Mouse (Mus musculus) CH12.LX (cell line): ENCODE results near the gene Btbd16. TPM values are rescaled to one million over a fixed set of nuclear protein-coding genes. Genes with fewer than 3 reads are reported as not detected.

Experiments used
- DNase-seq: peaks from one replicate; pipeline ENCODE4 v3.0.0-alpha.2; 2013; ENCODE audit errors: extremely low read depth
- H3K27ac ChIP-seq: 2 replicates; pipeline ENCODE4 v1.5.1; 2012; ENCODE audit warnings: low read depth, mild to moderate bottlenecking, control low read depth, moderate library complexity; ENCODE audit not compliant: insufficient read depth
- H3K27me3 ChIP-seq: replicated peaks from 2 replicates; pipeline ENCODE3; 2012; ENCODE audit warnings: inconsistent platforms
- H3K36me3 ChIP-seq, 2 experiments: replicated peaks in 1 of 2; 2 replicates each; pipeline versions ENCODE3 to v1.6.1; 2012; ENCODE audit warnings: inconsistent platforms in 1 of 2, low read length in 1 of 2, mild to moderate bottlenecking in 1 of 2, mixed read lengths in 1 of 2, moderate library complexity in 1 of 2; ENCODE audit not compliant: control insufficient read depth in 1 of 2, insufficient read depth in 1 of 2
- H3K4me1 ChIP-seq, 2 experiments: 2 replicates each; pipeline ENCODE4 v1.6.1; 2012; ENCODE audit warnings: inconsistent platforms in 1 of 2, moderate library complexity in 1 of 2; ENCODE audit not compliant: insufficient read depth in 2 of 2, control insufficient read depth in 1 of 2
- H3K4me2 ChIP-seq: 2 replicates; pipeline ENCODE4 v1.6.1; 2012; ENCODE audit warnings: low read depth, mild to moderate bottlenecking, control low read depth; ENCODE audit not compliant: poor library complexity, insufficient read depth, severe bottlenecking
- H3K4me3 ChIP-seq, 3 experiments: fragments of 150-350 bp in 1 of 3; sonication (generic) in 1 of 3; replicated peaks in 1 of 3; 2 replicates each; pipeline versions ENCODE3 to v1.5.1; 2011 to 2012; ENCODE audit warnings: low read depth in 2 of 3, low read length in 2 of 3, mild to moderate bottlenecking in 2 of 3, moderate library complexity in 2 of 3, control low read depth in 1 of 3, improper control_type of control experiment in 1 of 3, inconsistent platforms in 1 of 3, mixed read lengths in 1 of 3; ENCODE audit not compliant: poor library complexity in 1 of 3
- H3K79me2 ChIP-seq: replicated peaks from 2 replicates; pipeline ENCODE4 v1.6.1; 2012; ENCODE audit warnings: mild to moderate bottlenecking, moderate library complexity; ENCODE audit not compliant: control insufficient read depth, poor library complexity, insufficient read depth, severe bottlenecking; ENCODE audit errors: extremely low read depth
- H3K9ac ChIP-seq: 2 replicates; pipeline ENCODE4 v1.6.1; 2012; ENCODE audit warnings: low read depth, mild to moderate bottlenecking, control low read depth, moderate library complexity; ENCODE audit not compliant: insufficient read depth
- H3K9me3 ChIP-seq: replicated peaks from 2 replicates; pipeline ENCODE3; 2012; ENCODE audit warnings: low read length, inconsistent platforms, mixed read lengths
- BHLHE40 ChIP-seq: IDR thresholded peaks from 2 replicates; pipeline ENCODE4 v1.6.1; 2011; ENCODE audit warnings: mild to moderate bottlenecking, low read depth, low read length, improper control_type of control experiment
- CTCF ChIP-seq, 2 experiments: IDR thresholded peaks in 1 of 2; conservative IDR thresholded peaks in 1 of 2; 2 replicates each; pipeline ENCODE4 v1.5.1; 2011 to 2012; ENCODE audit warnings: low read depth in 2 of 2, low read length in 2 of 2, improper control_type of control experiment in 1 of 2, inconsistent platforms in 1 of 2, mild to moderate bottlenecking in 1 of 2, moderate library complexity in 1 of 2
- E2F4 ChIP-seq: IDR thresholded peaks from 2 replicates; pipeline ENCODE4 v1.6.1; 2011; ENCODE audit warnings: low read depth, low read length, improper control_type of control experiment; ENCODE audit not compliant: insufficient replicate concordance
- ELF1 ChIP-seq: IDR thresholded peaks from 2 replicates; pipeline ENCODE4 v1.6.1; 2014; ENCODE audit warnings: low read depth, mild to moderate bottlenecking, inconsistent platforms, low read length, improper control_type of control experiment
- HCFC1 ChIP-seq: IDR thresholded peaks from 2 replicates; pipeline ENCODE4 v1.6.1; 2012; ENCODE audit warnings: low read depth, mild to moderate bottlenecking, inconsistent platforms, low read length, improper control_type of control experiment
- IRF4 ChIP-seq: IDR thresholded peaks from 2 replicates; pipeline ENCODE4 v1.6.1; 2014; ENCODE audit warnings: low read depth, mild to moderate bottlenecking, inconsistent platforms, low read length, improper control_type of control experiment
- JUN ChIP-seq: IDR thresholded peaks from 2 replicates; pipeline ENCODE4 v1.6.1; 2011; ENCODE audit warnings: low read depth, mild to moderate bottlenecking, low read length, improper control_type of control experiment, moderate library complexity; ENCODE audit not compliant: insufficient read depth
- KAT2A ChIP-seq: IDR thresholded peaks from 2 replicates; pipeline ENCODE4 v1.6.1; 2012; ENCODE audit warnings: low read length, improper control_type of control experiment, inconsistent platforms; ENCODE audit not compliant: insufficient replicate concordance
- MAX ChIP-seq: IDR thresholded peaks from 2 replicates; pipeline ENCODE4 v1.6.1; 2011; ENCODE audit warnings: low read length, improper control_type of control experiment
- MEF2A ChIP-seq: IDR thresholded peaks from 2 replicates; pipeline ENCODE4 v1.6.1; 2014; ENCODE audit warnings: low read depth, mild to moderate bottlenecking, inconsistent platforms, low read length, improper control_type of control experiment, borderline replicate concordance
- MXI1 ChIP-seq: IDR thresholded peaks from 2 replicates; pipeline ENCODE4 v1.6.1; 2011; ENCODE audit warnings: mild to moderate bottlenecking, low read depth, low read length, improper control_type of control experiment
- MYC ChIP-seq: IDR thresholded peaks from 2 replicates; pipeline ENCODE4 v1.6.1; 2011; ENCODE audit warnings: low read depth, mild to moderate bottlenecking, improper control_type of control experiment, low read length
- NELFE ChIP-seq: IDR thresholded peaks from 2 replicates; pipeline ENCODE4 v1.6.1; 2011; ENCODE audit warnings: low read depth, low read length, improper control_type of control experiment
- POLR2AphosphoS2 ChIP-seq: IDR thresholded peaks from 2 replicates; pipeline ENCODE4 v1.6.1; 2011; ENCODE audit warnings: low read depth, low read length, improper control_type of control experiment
- RAD21 ChIP-seq: IDR thresholded peaks from 2 replicates; pipeline ENCODE4 v1.6.1; 2011; ENCODE audit warnings: low read depth, mild to moderate bottlenecking, low read length, improper control_type of control experiment, moderate library complexity
- SIN3A ChIP-seq: IDR thresholded peaks from 2 replicates; pipeline ENCODE4 v1.6.1; 2012; ENCODE audit warnings: low read length, improper control_type of control experiment, inconsistent platforms
- SMC3 ChIP-seq: IDR thresholded peaks from 2 replicates; pipeline ENCODE4 v1.6.1; 2011; ENCODE audit warnings: low read depth, low read length, improper control_type of control experiment
- TCF12 ChIP-seq: IDR thresholded peaks from 2 replicates; pipeline ENCODE4 v1.6.1; 2014; ENCODE audit warnings: low read depth, mild to moderate bottlenecking, inconsistent platforms, low read length, improper control_type of control experiment
- USF1 ChIP-seq: IDR thresholded peaks from 2 replicates; pipeline ENCODE4 v1.6.1; 2014; ENCODE audit warnings: low read depth, mild to moderate bottlenecking, inconsistent platforms, low read length, improper control_type of control experiment
- dilution Hi-C: fragments of 300-500 bp; cut with MboI; formaldehyde crosslinking; loops from 2 replicates; pipeline ENCODE4 v1.14.3; 2020; ENCODE audit warnings: low sequenced_read_pairs; ENCODE audit not compliant: extremely low pct_unique_long_range_greater_than_20kb, extremely low pct_ligation_motif_present
- in situ Hi-C: fragments of 300-500 bp; cut with MboI; formaldehyde crosslinking; loops from 3 replicates; pipeline ENCODE4 v1.14.3; 2019; ENCODE audit warnings: low sequenced_read_pairs, low pct_ligation_motif_present, low pct_unique_long_range_greater_than_20kb, mixed read lengths
- polyA plus RNA-seq: library from polyadenylated mRNA; unstranded; fragments of >175 nt; gene quantifications from 2 replicates; pipeline ENCODE4 v1.2.1, GENCODE M21; 2012; ENCODE audit warnings: low read depth; ENCODE audit not compliant: insufficient read length
- total RNA-seq, 2 experiments: library from RNA; depleted of rRNA; stranded (reverse); fragments of 300-350 nt in 1 of 2; fragments of >200 nt in 1 of 2; gene quantifications; 2 replicates each; pipeline ENCODE4 v1.2.3; 2012 to 2014

Btbd16 gene
- total and polyA plus RNA-seq, 3 experiments, result not detected

DNA sequence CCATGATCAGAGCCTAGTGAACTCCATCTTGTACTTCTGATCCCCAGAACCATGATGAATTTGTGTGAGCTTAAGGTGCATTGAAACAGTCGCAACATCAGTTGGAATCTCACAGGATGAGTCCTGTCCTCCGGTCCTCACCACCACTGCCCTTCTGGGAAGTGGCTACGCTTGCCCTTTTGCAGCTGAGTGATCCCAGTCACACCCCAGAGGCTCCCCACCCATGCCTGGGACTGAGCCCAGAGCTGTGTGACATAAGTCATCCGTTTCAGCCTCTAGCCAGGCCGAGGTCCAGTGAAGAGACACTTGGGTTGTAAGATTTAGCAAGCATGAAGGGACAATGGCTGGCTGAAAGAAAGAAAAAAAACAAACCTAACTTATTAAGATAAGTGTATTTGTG lies 31.1 kb downstream of the Btbd16 start:
- H3K36me3 ChIP-seq, result no peaks in the 10 kb centered on the region
- H3K27me3 ChIP-seq, result peaks cover 44% of the 10 kb centered on the region
- no peak overlapping the region for H3K27ac ChIP-seq
- TF ChIP-seq HCFC1 (no peak), NELFE (no peak), SMC3 (no peak), CTCF (conservative IDR thresholded peaks at IDR 0.05 in 1 of 2, IDR thresholded peaks at IDR 0.05 in 1 of 2; ENCODE audit: low read depth in 2 of 2, low read length in 2 of 2) (no peak), KAT2A (no peak), MAX (no peak), ELF1 (no peak)
- in situ Hi-C loops, result no loop called here
- no peak overlapping the region for H3K9ac ChIP-seq
- dilution Hi-C loops, result no loop called here
- DNase-seq, result no peak
- no peaks in the 10 kb centered on the region for H3K79me2 ChIP-seq
- H3K4me3 ChIP-seq, result no peak overlapping the region
- H3K9me3 ChIP-seq, result no peaks in the 10 kb centered on the region
- H3K4me1 ChIP-seq, result peaks cover 17 to 21% of the 10 kb centered on the region in 2 experiments
- no peak overlapping the region for H3K4me2 ChIP-seq

- TF ChIP-seq POLR2AphosphoS2 (no peak), JUN (no peak), HCFC1 (no peak), TCF12 (no peak), ELF1 (no peak), USF1 (no peak), MXI1 (no peak), BHLHE40 (no peak), RAD21 (no peak), KAT2A (no peak), IRF4 (no peak), E2F4 (no peak), MYC (no peak), MAX (no peak), MEF2A (no peak), SIN3A (no peak)
- TF ChIP-seq, all 38 proteins: peak for 0
- Histone ChIP-seq H3K9ac (no peak overlapping the region), H3K36me3 (no peaks in the 10 kb centered on the region), H3K27me3 (peaks cover 56% of the 10 kb centered on the region), H3K27ac (no peak overlapping the region), H3K79me2 (no peaks in the 10 kb centered on the region), H3K4me3 (no peak overlapping the region), H3K4me2 (no peak overlapping the region), H3K4me1 (peaks cover 2 to 10% of the 10 kb centered on the region in 2 experiments; a peak in 3 of 4 replicates), H3K9me3 (peaks cover 2% of the 10 kb centered on the region)
- DNase-seq, result no peak
- dilution Hi-C loops, result no loop called here
- in situ Hi-C loops, result no loop called here
Measured at GRCm38 (mm10) chr7:130807749-130808148, 33.9 kb downstream of the Btbd16 start.
